Mouse (Mus musculus) CH12.LX (cell line): ENCODE measurements around the gene Ddx6.

Experiments used
- CTCF ChIP-seq, 2 experiments: IDR thresholded peaks in 1 of 2; conservative IDR thresholded peaks in 1 of 2; 2 replicates each; pipeline ENCODE4 v1.5.1; 2011 to 2012; ENCODE audit warnings: low read depth in 2 of 2, low read length in 2 of 2, improper control_type of control experiment in 1 of 2, inconsistent platforms in 1 of 2, mild to moderate bottlenecking in 1 of 2, moderate library complexity in 1 of 2
- JUND ChIP-seq: conservative IDR thresholded peaks from 2 replicates; pipeline ENCODE4 v1.6.1; 2011; ENCODE audit warnings: low read depth, low read length, improper control_type of control experiment
- MAFK ChIP-seq: IDR thresholded peaks from 2 replicates; pipeline ENCODE4 v1.6.1; 2011; ENCODE audit warnings: low read length, improper control_type of control experiment; ENCODE audit not compliant: insufficient replicate concordance
- POLR2A ChIP-seq: IDR thresholded peaks from 2 replicates; pipeline ENCODE4 v1.6.1; 2011; ENCODE audit warnings: low read depth, mild to moderate bottlenecking, improper control_type of control experiment, low read length
- USF1 ChIP-seq: IDR thresholded peaks from 2 replicates; pipeline ENCODE4 v1.6.1; 2014; ENCODE audit warnings: low read depth, mild to moderate bottlenecking, inconsistent platforms, low read length, improper control_type of control experiment

- TF ChIP-seq MAFK (no peak), USF1 (no peak), JUND (no peak), POLR2A (no peak), CTCF (conservative IDR thresholded peaks at IDR 0.05 in 1 of 2, IDR thresholded peaks at IDR 0.05 in 1 of 2; ENCODE audit: low read depth in 2 of 2, low read length in 2 of 2) (no peak)
Observed at GRCm38 (mm10) chr9:44610371-44610770, 5.7 kb downstream of the Ddx6 start.
